Mouse (Mus musculus) cortical plate, adult 2 months (tissue): Measurements from ENCODE around the gene Tec.

ENCODE experiments used
- CTCF ChIP-seq: fragments of 200-500 bp; IDR thresholded peaks from 2 replicates; pipeline ENCODE4 v1.5.1; 2011; ENCODE audit warnings: mild to moderate bottlenecking, control low read depth, low read length; ENCODE audit not compliant: insufficient read depth; ENCODE audit errors: extremely low read depth
- POLR2A ChIP-seq: fragments of 200-500 bp; IDR thresholded peaks from 2 replicates; pipeline ENCODE4 v1.6.1; 2011; ENCODE audit warnings: mild to moderate bottlenecking, low read length, control low read depth; ENCODE audit not compliant: insufficient read depth; ENCODE audit errors: extremely low read depth

DNA sequence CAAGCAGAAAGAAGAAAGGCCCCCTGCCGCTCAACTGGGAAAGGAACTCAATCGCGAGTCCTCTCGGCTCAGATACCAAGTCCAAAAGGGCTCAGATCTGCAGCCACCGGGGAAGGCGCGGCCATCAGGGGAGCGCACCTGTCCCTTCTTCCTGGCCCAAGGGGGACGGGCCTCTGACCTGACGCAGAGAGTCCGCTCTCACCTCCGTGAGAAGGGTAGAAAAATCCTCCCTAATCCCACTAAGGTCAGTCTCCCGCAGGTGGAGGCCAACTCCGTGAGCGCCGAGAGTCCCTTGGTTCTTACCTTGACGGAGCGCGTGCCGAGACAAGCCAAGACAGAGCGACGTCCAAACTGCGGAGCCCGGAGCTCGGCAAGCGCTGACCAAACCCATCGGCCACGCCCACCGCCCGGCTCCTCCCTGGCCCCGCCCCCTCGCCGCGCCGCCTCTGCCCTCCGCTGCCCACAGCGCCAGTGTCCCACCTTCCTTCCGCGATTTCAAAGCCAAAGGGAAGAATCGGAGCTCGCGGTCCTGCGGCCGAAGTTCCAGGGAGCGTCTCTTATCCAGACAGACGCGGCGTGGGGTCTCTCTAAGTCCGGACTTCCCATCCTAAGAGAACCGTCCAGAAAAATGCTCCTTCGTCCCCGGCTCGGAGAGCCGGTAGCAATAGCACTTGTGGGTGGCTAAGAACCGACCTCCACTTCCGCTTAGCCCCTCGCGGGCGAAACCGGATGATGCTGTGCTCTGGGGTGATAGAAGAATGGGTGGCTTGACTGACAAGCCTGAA is at the start of gene Tec:
- no peak for TF ChIP-seq CTCF
- peak; percentile 51; the same call in 1 of the 2 replicates for TF ChIP-seq POLR2A
